Mouse (Mus musculus) megakaryocyte, embryonic 14.5 days (primary cell): ENCODE measurements around the gene Asxl1.

Source experiments
- FLI1 ChIP-seq: IDR thresholded peaks from 2 replicates; pipeline ENCODE4 v1.6.1; 2012; ENCODE audit warnings: low read length, inconsistent platforms, mixed read lengths
- GATA1 ChIP-seq: IDR thresholded peaks from 3 replicates; pipeline ENCODE4 v1.6.1; 2012; ENCODE audit warnings: mixed read lengths, low read length, inconsistent platforms, borderline replicate concordance

GRCm38 (mm10) chr2:153308586-153308985, 37.0 kb upstream of the Asxl1 start:
- TF ChIP-seq FLI1: no peak
- no peak for TF ChIP-seq GATA1
